Mouse (Mus musculus) embryonic facial prominence, embryonic 12.5 days (tissue): Measurements from ENCODE around the gene Dtwd1. TPM values are rescaled to one million over a fixed set of nuclear protein-coding genes. Genes with fewer than 3 reads are reported as not detected.

Source experiments
- ATAC-seq: fragments of 200-750 bp; cut with Nextera tagmentation; 2 replicates; pipeline ENCODE4 v1.8.0; 2017; ENCODE audit not compliant: insufficient number of reproducible peaks, insufficient read depth, low FRiP score, low TSS enrichment
- H3K27ac ChIP-seq: fragments of 300-500 bp; sonication (generic); 2 replicates; pipeline ENCODE4 v1.5.1; 2016; ENCODE audit warnings: mild to moderate bottlenecking
- H3K27me3 ChIP-seq: fragments of 300-500 bp; sonication (generic); 2 replicates; pipeline ENCODE4 v1.6.1; 2016; ENCODE audit warnings: mild to moderate bottlenecking, moderate library complexity
- H3K36me3 ChIP-seq: fragments of 300-500 bp; sonication (generic); 2 replicates; pipeline ENCODE4 v1.6.1; 2016; ENCODE audit warnings: mild to moderate bottlenecking
- H3K4me1 ChIP-seq: fragments of 300-500 bp; sonication (generic); 2 replicates; pipeline ENCODE4 v1.6.1; 2016
- H3K4me2 ChIP-seq: fragments of 300-500 bp; sonication (generic); replicated peaks from 2 replicates; pipeline ENCODE4 v1.6.1; 2016; ENCODE audit warnings: mild to moderate bottlenecking, moderate library complexity
- H3K4me3 ChIP-seq: fragments of 300-500 bp; sonication (generic); 2 replicates; pipeline ENCODE4 v1.5.1; 2016; ENCODE audit warnings: mild to moderate bottlenecking
- H3K9ac ChIP-seq: fragments of 300-500 bp; sonication (generic); 2 replicates; pipeline ENCODE4 v1.6.1; 2016; ENCODE audit warnings: mild to moderate bottlenecking, moderate library complexity
- H3K9me3 ChIP-seq: fragments of 300-500 bp; sonication (generic); 2 replicates; pipeline ENCODE4 v1.6.1; 2016; ENCODE audit warnings: mild to moderate bottlenecking, moderate library complexity
- WGBS: fragments of 180-500 bp; shearing (Covaris S2); methylation state at CpG from one replicate; pipeline ENCODE4 v1.1.7; 2016; 5-methylcytosine and 5-hydroxymethylcytosine counted together
- polyA plus RNA-seq: library from polyadenylated mRNA; unstranded; fragments of >200 nt; fragmentation: Nextera tagmentation; extraction: Ambion mirVana; gene quantifications from 2 replicates; pipeline ENCODE4 v1.2.1, GENCODE M21; 2016

Gene Dtwd1
- polyA plus RNA-seq, result 26.4 and 28.1 TPM in 2 replicates

- Histone ChIP-seq H3K9me3 (no peaks in the 10 kb centered on the region), H3K4me3 (peak within 1 kb of the TSS; percentile 76), H3K27ac (peak within 1 kb of the TSS; percentile 96), H3K4me1 (no peaks in the 10 kb centered on the region), H3K4me2 (peak within 1 kb of the TSS; percentile 53), H3K27me3 (no peaks in the 10 kb centered on the region), H3K36me3 (0 out of 2 replicates have a peak, but pooled peaks cover 3% of the 10 kb centered on the region), H3K9ac (peak within 1 kb of the TSS; percentile 81)
- 1% methylated on average over 57 of the region's 57 CpGs for WGBS
- ATAC-seq, result peak; percentile 99
These were observed at the start of gene Dtwd1, which contains the start of gene Fam227b for GRCm38 (mm10) chr2:126151855-126152571. Gene Dtwd1, plus strand, starts transcription at chr2:126152141. Gene Fam227b, minus strand, starts transcription at chr2:126152004.

- H3K27me3 ChIP-seq, result no peaks in the 10 kb centered on the region
- H3K4me3 ChIP-seq, result no peak overlapping the region
- no peaks in the 10 kb centered on the region for H3K36me3 ChIP-seq
- H3K4me1 ChIP-seq, result no peaks in the 10 kb centered on the region
- H3K9ac ChIP-seq, result no peak overlapping the region
- no peaks in the 10 kb centered on the region for H3K9me3 ChIP-seq
- H3K4me2 ChIP-seq, result no peak overlapping the region
- no peak for ATAC-seq
- H3K27ac ChIP-seq, result no peak overlapping the region
These were observed 4.2 kb upstream of the Dtwd1 start for GRCm38 (mm10) chr2:126147723-126148122.

GRCm38 (mm10) chr2:126165277-126166018 is 13.5 kb downstream of the Dtwd1 start:
- 90% methylated on average over 5 of the region's 5 CpGs for WGBS
- no peak overlapping the region for H3K4me2 ChIP-seq
- no peaks in the 10 kb centered on the region for H3K4me1 ChIP-seq
- no peak overlapping the region for H3K27ac ChIP-seq
- H3K27me3 ChIP-seq, result no peaks in the 10 kb centered on the region
- no peak overlapping the region for H3K9ac ChIP-seq
- H3K9me3 ChIP-seq, result no peaks in the 10 kb centered on the region
- ATAC-seq, result no peak
- no peak overlapping the region for H3K4me3 ChIP-seq
- peaks cover 21% of the 10 kb centered on the region for H3K36me3 ChIP-seq

- H3K9ac ChIP-seq, result no peak overlapping the region
- no peaks in the 10 kb centered on the region for H3K4me1 ChIP-seq
- H3K9me3 ChIP-seq, result no peaks in the 10 kb centered on the region
- H3K27me3 ChIP-seq, result no peaks in the 10 kb centered on the region
- H3K36me3 ChIP-seq, result peaks cover 13% of the 10 kb centered on the region; the same call in 1 of the 2 replicates
- no peak overlapping the region for H3K4me2 ChIP-seq
- ATAC-seq, result no peak
- H3K4me3 ChIP-seq, result no peak overlapping the region
- no peak overlapping the region for H3K27ac ChIP-seq
These were observed 14.4 kb downstream of the Dtwd1 start for GRCm38 (mm10) chr2:126166335-126166734.

GRCm38 (mm10) chr2:126166848-126167617 is 15.1 kb downstream of the Dtwd1 start:
- H3K4me1 ChIP-seq, result no peaks in the 10 kb centered on the region
- H3K4me3 ChIP-seq, result no peak overlapping the region
- H3K9me3 ChIP-seq, result no peaks in the 10 kb centered on the region
- no peak for ATAC-seq
- 88% methylated on average over 8 of the region's 8 CpGs for WGBS
- H3K27me3 ChIP-seq, result no peaks in the 10 kb centered on the region
- H3K36me3 ChIP-seq, result peaks cover 6% of the 10 kb centered on the region; the same call in 1 of the 2 replicates
- no peak overlapping the region for H3K9ac ChIP-seq
- no peak overlapping the region for H3K27ac ChIP-seq
- H3K4me2 ChIP-seq, result no peak overlapping the region

GRCm38 (mm10) chr2:126171427-126171826 is 19.5 kb downstream of the Dtwd1 start:
- no peak overlapping the region for H3K4me2 ChIP-seq
- no peak for ATAC-seq
- H3K36me3 ChIP-seq, result no peaks in the 10 kb centered on the region
- H3K4me1 ChIP-seq, result no peaks in the 10 kb centered on the region
- no peaks in the 10 kb centered on the region for H3K27me3 ChIP-seq
- H3K9me3 ChIP-seq, result no peaks in the 10 kb centered on the region
- H3K4me3 ChIP-seq, result no peak overlapping the region
- WGBS, result 93% methylated on average over 1 of the region's 1 CpGs
- H3K27ac ChIP-seq, result no peak overlapping the region
- no peak overlapping the region for H3K9ac ChIP-seq

GRCm38 (mm10) chr2:126191306-126191705 is 39.4 kb downstream of the Dtwd1 start:
- no peak overlapping the region for H3K4me3 ChIP-seq
- no peaks in the 10 kb centered on the region for H3K36me3 ChIP-seq
- H3K4me2 ChIP-seq, result no peak overlapping the region
- no peak overlapping the region for H3K27ac ChIP-seq
- no peak overlapping the region for H3K9ac ChIP-seq
- no peak for ATAC-seq
- H3K27me3 ChIP-seq, result no peaks in the 10 kb centered on the region
- 78% methylated on average over 4 of the region's 4 CpGs for WGBS
- no peaks in the 10 kb centered on the region for H3K9me3 ChIP-seq
- H3K4me1 ChIP-seq, result no peaks in the 10 kb centered on the region

- 77% methylated on average over 2 of the region's 2 CpGs for WGBS
- Histone ChIP-seq H3K36me3 (no peaks in the 10 kb centered on the region), H3K4me2 (no peak overlapping the region), H3K27me3 (no peaks in the 10 kb centered on the region), H3K27ac (no peak overlapping the region), H3K4me1 (no peaks in the 10 kb centered on the region), H3K4me3 (no peak overlapping the region), H3K9ac (no peak overlapping the region), H3K9me3 (no peaks in the 10 kb centered on the region)
- no peak for ATAC-seq
These were observed 40.2 kb downstream of the Dtwd1 start for GRCm38 (mm10) chr2:126192129-126192528.

GRCm38 (mm10) chr2:126195631-126196356 is 43.9 kb downstream of the Dtwd1 start:
- Histone ChIP-seq H3K4me1 (no peaks in the 10 kb centered on the region), H3K9me3 (no peaks in the 10 kb centered on the region), H3K27me3 (no peaks in the 10 kb centered on the region), H3K4me2 (no peak overlapping the region), H3K27ac (no peak overlapping the region), H3K4me3 (no peak overlapping the region), H3K9ac (no peak overlapping the region), H3K36me3 (no peaks in the 10 kb centered on the region)
- ATAC-seq, result no peak
- WGBS, result 68% methylated on average over 12 of the region's 12 CpGs

GRCm38 (mm10) chr2:126198971-126199370 is 47.0 kb downstream of the Dtwd1 start:
- Histone ChIP-seq H3K36me3 (no peaks in the 10 kb centered on the region), H3K9ac (no peak overlapping the region), H3K4me1 (no peaks in the 10 kb centered on the region), H3K27ac (no peak overlapping the region), H3K27me3 (no peaks in the 10 kb centered on the region), H3K4me3 (no peak overlapping the region), H3K4me2 (no peak overlapping the region), H3K9me3 (no peaks in the 10 kb centered on the region)
- 85% methylated on average over 3 of the region's 3 CpGs for WGBS
- no peak for ATAC-seq

GRCm38 (mm10) chr2:126211011-126211680 is 59.2 kb downstream of the Dtwd1 start:
- WGBS, result 81% methylated on average over 6 of the region's 6 CpGs

More at GRCm38 (mm10) chr2:126211011-126211680, 59.2 kb downstream of the Dtwd1 start:
- Histone ChIP-seq H3K4me2 (no peak overlapping the region), H3K9ac (no peak overlapping the region), H3K4me1 (no peaks in the 10 kb centered on the region), H3K27me3 (no peaks in the 10 kb centered on the region), H3K36me3 (no peaks in the 10 kb centered on the region), H3K27ac (no peak overlapping the region), H3K9me3 (no peaks in the 10 kb centered on the region), H3K4me3 (no peak overlapping the region)
- ATAC-seq, result no peak
